Mouse (Mus musculus): ENCODE measurements around the gene Castor1.

Gene Castor1

GRCm38 (mm10) chr11:4264066-4264465, 46.0 kb downstream of the Castor1 start:
- DNase-seq, result no peak

GRCm38 (mm10) chr11:4266271-4267201, 48.5 kb downstream of the Castor1 start:
- DNase-seq, result no peak

GRCm38 (mm10) chr11:4267202-4267578, 49.2 kb downstream of the Castor1 start:
- DNase-seq, result no peak

GRCm38 (mm10) chr11:4268500-4268899, 50.5 kb downstream of the Castor1 start:
- DNase-seq, result no peak

- DNase-seq, result no peak
These were observed 52.9 kb downstream of the Castor1 start for GRCm38 (mm10) chr11:4270744-4271459.

- no peak for DNase-seq
These were observed 53.5 kb downstream of the Castor1 start for GRCm38 (mm10) chr11:4271544-4271943.
